Mouse (Mus musculus): ENCODE data around the gene Fyco1. TPM values are rescaled to one million over a fixed set of nuclear protein-coding genes. Genes with fewer than 3 reads are reported as not detected.
A peak's percentile ranks its signal among the peaks of the same experiment; 100 is the strongest.

The Fyco1 gene
- total RNA-seq (2014; rRNA removed; ENCODE audit: low replicate concordance) (62.5 and 82.7 TPM in 2 replicates), polyA plus RNA-seq (2015; fragmentation: Nextera tagmentation; extraction: Ambion mirVana) (35.3 and 40.9 TPM in 2 replicates)

DNA sequence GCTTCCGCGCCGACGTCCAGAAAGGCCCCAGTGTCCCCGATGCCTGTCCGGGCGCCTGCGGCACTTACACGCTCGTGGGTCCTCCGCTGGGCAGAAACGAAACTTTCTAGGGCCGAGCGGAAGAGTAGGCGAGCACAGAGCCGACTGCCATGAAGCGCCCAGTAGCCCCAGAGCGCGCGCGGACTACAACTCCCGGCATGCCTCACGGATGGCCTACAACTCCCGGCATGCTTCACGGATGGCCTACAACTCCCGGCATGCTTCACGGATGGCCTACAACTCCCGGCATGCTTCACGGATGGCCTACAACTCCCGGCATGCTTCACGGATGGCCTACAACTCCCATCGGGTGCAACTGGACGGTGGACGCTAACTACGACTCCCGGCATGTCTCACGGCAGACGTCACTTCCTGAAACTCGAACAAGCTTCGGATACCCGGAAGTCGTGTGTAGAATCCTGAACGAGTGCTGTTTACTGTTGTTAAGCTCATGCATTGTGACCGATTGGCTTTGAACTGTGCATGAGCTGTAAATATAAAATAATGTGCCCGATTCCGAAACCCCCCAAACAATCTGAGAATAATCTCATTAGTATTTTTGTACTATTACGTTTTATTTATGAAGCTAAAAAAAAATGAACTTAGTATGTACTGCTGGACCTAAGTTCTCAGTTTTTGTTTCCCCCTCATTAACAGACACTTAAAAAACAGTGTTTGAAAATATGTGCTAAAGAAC lies at the start of gene Fyco1:
Gene Fyco1 (minus strand): TSS at position 187 of the 736 bp plus-strand sequence.
- Histone ChIP-seq H3K4me1 (ENCODE audit: control insufficient read depth, insufficient read depth) (peaks cover 18% of the 10 kb centered on the region; the same call in 1 of the 2 replicates), H3K9ac (replicated peaks; ENCODE audit: low read depth, low read length) (peak within 1 kb of the TSS; percentile 93), H3K4me3 (ENCODE audit: low read depth, low read length) (peak within 1 kb of the TSS; percentile 90), H3K27ac (ENCODE audit: low read depth) (peak within 1 kb of the TSS; percentile 99), H3K27me3 (ENCODE audit: control insufficient read depth, insufficient read depth, low read length) (no peaks in the 10 kb centered on the region), H3K4me2 (ENCODE audit: low read depth, low read length) (peak within 1 kb of the TSS; percentile 64), H3K9me3 (replicated peaks; ENCODE audit: control insufficient read depth, low read length) (no peaks in the 10 kb centered on the region), H3K36me3 (replicated peaks; ENCODE audit: control insufficient read depth, insufficient read depth, low read length) (no peaks in the 10 kb centered on the region)
- under 1% methylated on average over 47 of the region's 47 CpGs for WGBS
- DNase-seq (ENCODE audit: low spot score) (peak; percentile 99), ATAC-seq (ENCODE audit: insufficient read depth, low read depth) (peak; percentile 93)
- no peak for TF ChIP-seq CTCF (IDR thresholded peaks at IDR 0.05; ENCODE audit: low read depth)
- peak; percentile 16 for TF ChIP-seq EP300 (IDR thresholded peaks at IDR 0.05; ENCODE audit: low read depth)

DNA sequence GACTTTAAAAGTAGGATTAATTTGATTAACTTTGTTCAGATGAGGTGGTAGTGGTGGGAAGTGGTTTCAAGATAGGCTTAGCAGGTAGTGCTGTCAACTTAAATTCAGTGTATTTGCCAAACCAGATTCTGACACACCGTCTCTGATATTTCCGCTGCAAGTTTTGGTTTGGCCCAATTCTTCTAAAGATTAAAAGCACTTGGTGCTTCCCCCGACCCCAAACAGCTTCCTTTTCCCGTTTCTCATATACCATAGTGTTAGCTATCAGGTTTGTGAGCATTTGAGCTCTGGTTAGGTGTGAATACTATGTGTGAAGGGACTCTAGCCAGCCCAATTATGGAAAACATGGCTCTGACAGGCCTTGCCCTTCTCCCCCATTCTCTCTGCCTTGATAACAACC lies 20.4 kb upstream of the Fyco1 start:
- 56% methylated on average over 4 of the region's 4 CpGs for WGBS

DNA sequence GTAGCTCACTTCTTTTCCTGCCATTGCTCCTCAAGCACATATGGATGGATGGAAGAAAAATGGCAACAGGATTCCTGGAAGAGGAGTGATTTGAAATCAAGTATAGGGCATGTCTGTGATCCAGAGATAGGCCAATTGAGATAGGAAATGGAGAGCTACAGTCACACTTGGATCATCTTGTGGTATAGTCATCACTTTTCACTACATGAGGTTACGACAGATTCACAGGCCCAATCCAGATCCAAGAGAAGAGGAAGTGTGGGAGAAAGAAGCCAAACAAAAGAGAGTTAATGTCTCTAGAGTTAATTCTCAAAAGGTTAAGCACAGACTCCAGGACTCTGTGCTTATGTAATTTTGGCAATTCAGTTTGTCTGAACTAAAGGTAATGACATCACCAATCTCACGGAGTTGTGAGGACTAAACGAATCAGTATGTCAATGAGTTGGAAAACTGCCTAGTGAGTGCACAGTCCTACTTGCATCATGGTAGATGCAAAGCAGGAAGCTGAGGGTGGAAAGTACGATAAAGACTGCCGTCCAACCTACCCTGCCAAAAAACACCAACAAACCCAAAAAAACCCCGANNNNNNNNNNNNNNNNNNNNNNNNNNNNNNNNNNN lies 17.6 kb upstream of the Fyco1 start:
- Histone ChIP-seq H3K4me3 (ENCODE audit: low read depth, low read length) (no peak overlapping the region), H3K4me2 (ENCODE audit: low read depth, low read length) (no peak overlapping the region), H3K9me3 (replicated peaks; ENCODE audit: control insufficient read depth, low read length) (no peaks in the 10 kb centered on the region), H3K9ac (replicated peaks; ENCODE audit: low read depth, low read length) (no peak overlapping the region), H3K27ac (ENCODE audit: low read depth) (no peak overlapping the region), H3K4me1 (ENCODE audit: control insufficient read depth, insufficient read depth) (no peaks in the 10 kb centered on the region), H3K36me3 (replicated peaks; ENCODE audit: control insufficient read depth, insufficient read depth, low read length) (no peaks in the 10 kb centered on the region), H3K27me3 (ENCODE audit: control insufficient read depth, insufficient read depth, low read length) (no peaks in the 10 kb centered on the region)
- no peak for TF ChIP-seq EP300 (IDR thresholded peaks at IDR 0.05; ENCODE audit: low read depth)
- TF ChIP-seq CTCF (IDR thresholded peaks at IDR 0.05; ENCODE audit: low read depth) = no peak
- no peak for ATAC-seq (ENCODE audit: insufficient read depth, low read depth)
- 65% methylated on average over 3 of the region's 6 CpGs for WGBS
- no peak for DNase-seq (ENCODE audit: low spot score)

More for the DNA sequence above, 20.4 kb upstream of the Fyco1 start:
- no peak overlapping the region for H3K27ac ChIP-seq (ENCODE audit: low read depth)
- TF ChIP-seq CTCF (IDR thresholded peaks at IDR 0.05; ENCODE audit: low read depth) (no peak), EP300 (IDR thresholded peaks at IDR 0.05; ENCODE audit: low read depth) (no peak)
- H3K36me3 ChIP-seq (replicated peaks; ENCODE audit: control insufficient read depth, insufficient read depth, low read length) = no peaks in the 10 kb centered on the region
- no peak overlapping the region for H3K4me3 ChIP-seq (ENCODE audit: low read depth, low read length)
- no peak for ATAC-seq (ENCODE audit: insufficient read depth, low read depth)
- DNase-seq (ENCODE audit: low spot score) = no peak
- no peak overlapping the region for H3K4me2 ChIP-seq (ENCODE audit: low read depth, low read length)
- H3K27me3 ChIP-seq (ENCODE audit: control insufficient read depth, insufficient read depth, low read length) = no peaks in the 10 kb centered on the region
- no peak overlapping the region for H3K9ac ChIP-seq (replicated peaks; ENCODE audit: low read depth, low read length)
- no peaks in the 10 kb centered on the region for H3K9me3 ChIP-seq (replicated peaks; ENCODE audit: control insufficient read depth, low read length)
- no peaks in the 10 kb centered on the region for H3K4me1 ChIP-seq (ENCODE audit: control insufficient read depth, insufficient read depth)

DNA sequence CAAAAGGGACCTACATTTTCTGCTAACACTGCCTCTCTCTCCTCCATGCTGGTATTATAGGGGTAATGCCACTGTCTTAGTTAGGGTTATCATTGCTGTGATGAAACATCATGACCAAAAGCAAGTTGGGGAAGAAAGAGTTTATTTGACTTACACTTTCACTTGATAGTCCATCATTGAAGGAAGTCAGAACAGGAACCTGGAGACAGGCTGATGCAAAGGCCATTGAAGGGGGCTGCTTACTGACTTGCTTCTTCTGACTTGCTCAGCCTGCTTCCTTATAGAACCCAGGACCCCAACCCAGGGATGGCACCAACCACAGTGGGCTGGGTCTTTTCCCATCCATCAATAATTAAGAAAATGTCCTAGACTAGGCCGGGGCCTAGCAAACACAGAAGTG lies 11.9 kb upstream of the Fyco1 start:
- H3K27ac ChIP-seq (ENCODE audit: low read depth) = no peak overlapping the region
- H3K9ac ChIP-seq (replicated peaks; ENCODE audit: low read depth, low read length) = no peak overlapping the region
- H3K4me1 ChIP-seq (ENCODE audit: control insufficient read depth, insufficient read depth) = no peaks in the 10 kb centered on the region
- no peaks in the 10 kb centered on the region for H3K9me3 ChIP-seq (replicated peaks; ENCODE audit: control insufficient read depth, low read length)
- no peak for TF ChIP-seq CTCF (IDR thresholded peaks at IDR 0.05; ENCODE audit: low read depth)
- no peak for TF ChIP-seq EP300 (IDR thresholded peaks at IDR 0.05; ENCODE audit: low read depth)
- H3K4me3 ChIP-seq (ENCODE audit: low read depth, low read length) = no peak overlapping the region
- DNase-seq (ENCODE audit: low spot score) = no peak
- H3K4me2 ChIP-seq (ENCODE audit: low read depth, low read length) = no peak overlapping the region
- 100% methylated on average over 1 of the region's 1 CpGs for WGBS
- no peak for ATAC-seq (ENCODE audit: insufficient read depth, low read depth)
- H3K36me3 ChIP-seq (replicated peaks; ENCODE audit: control insufficient read depth, insufficient read depth, low read length) = no peaks in the 10 kb centered on the region
- H3K27me3 ChIP-seq (ENCODE audit: control insufficient read depth, insufficient read depth, low read length) = no peaks in the 10 kb centered on the region

DNA sequence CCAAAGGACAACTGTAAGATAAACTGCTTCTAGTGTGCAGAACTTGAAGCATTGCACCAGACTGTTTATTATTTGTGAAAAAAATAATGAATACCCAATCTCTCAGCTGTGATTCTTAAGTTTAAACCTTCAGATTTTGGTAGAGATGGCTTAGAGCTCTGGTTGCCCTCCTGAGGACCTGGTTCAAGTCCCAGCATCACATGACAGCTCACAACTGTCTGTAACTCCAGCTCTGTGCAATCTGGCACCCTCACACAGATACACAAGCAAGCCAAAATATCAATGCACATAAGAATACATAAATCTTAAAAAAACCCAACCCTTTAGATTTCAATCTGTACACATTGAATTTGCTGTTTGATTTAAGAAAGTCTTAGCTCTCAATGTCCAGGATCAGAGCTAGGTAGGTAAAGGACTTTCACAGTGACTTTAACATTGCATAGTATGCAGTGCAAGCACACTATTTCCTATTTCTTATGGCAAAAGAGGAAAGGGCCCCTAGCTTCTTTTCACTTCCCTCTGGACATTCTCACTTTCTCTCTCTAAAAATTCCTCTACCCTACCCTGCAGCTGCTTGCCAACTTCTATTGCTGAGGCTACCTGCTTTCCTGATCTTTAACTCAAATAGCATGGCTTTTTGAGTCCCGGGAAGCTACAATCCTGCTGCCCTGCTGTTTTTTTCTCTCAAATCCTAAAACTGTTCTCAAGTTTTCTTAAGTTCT lies 11.4 kb upstream of the Fyco1 start:
- WGBS = 66% methylated on average over 1 of the region's 1 CpGs
- Histone ChIP-seq H3K4me2 (ENCODE audit: low read depth, low read length) (no peak overlapping the region), H3K27me3 (ENCODE audit: control insufficient read depth, insufficient read depth, low read length) (no peaks in the 10 kb centered on the region), H3K9me3 (replicated peaks; ENCODE audit: control insufficient read depth, low read length) (no peaks in the 10 kb centered on the region), H3K4me3 (ENCODE audit: low read depth, low read length) (no peak overlapping the region), H3K27ac (ENCODE audit: low read depth) (no peak overlapping the region), H3K4me1 (ENCODE audit: control insufficient read depth, insufficient read depth) (no peaks in the 10 kb centered on the region), H3K36me3 (replicated peaks; ENCODE audit: control insufficient read depth, insufficient read depth, low read length) (no peaks in the 10 kb centered on the region), H3K9ac (replicated peaks; ENCODE audit: low read depth, low read length) (no peak overlapping the region)
- DNase-seq (ENCODE audit: low spot score) = no peak
- no peak for ATAC-seq (ENCODE audit: insufficient read depth, low read depth)
- no peak for TF ChIP-seq CTCF (IDR thresholded peaks at IDR 0.05; ENCODE audit: low read depth)
- no peak for TF ChIP-seq EP300 (IDR thresholded peaks at IDR 0.05; ENCODE audit: low read depth)

Data from heart, postnatal 0 days (tissue).